Mouse (Mus musculus) adrenal gland, postnatal 4 days (tissue): ENCODE data around the gene Rps10. TPM values are rescaled to one million over a fixed set of nuclear protein-coding genes. Genes with fewer than 3 reads are reported as not detected.
"Not testable (repeated sequence)": the region's sequence is repeated elsewhere in the genome, so short reads cannot be mapped to it uniquely, and the experiment has no call there.

Experiments
- DNase-seq, 2 experiments: peaks; one replicate each; pipeline ENCODE4 v3.0.0; 2021 to 2022; ENCODE audit warnings: low spot score in 2 of 2, mixed read lengths in 2 of 2
- total RNA-seq, 2 experiments: library from RNA; stranded (reverse); gene quantifications; 2 replicates each; pipeline ENCODE4 v1.2.3; 2021

Rps10 gene
- total RNA-seq, 2 experiments from 2014 or later: 1,377 to 1,386 TPM

GRCm38 (mm10) chr17:27645807-27646206 is 9.3 kb upstream of the Rps10 start:
- DNase-seq: no peak

GRCm38 (mm10) chr17:27644572-27644971 is 8.1 kb upstream of the Rps10 start:
- no peak for DNase-seq

- no peak for DNase-seq
Measured at GRCm38 (mm10) chr17:27643756-27644155, 7.3 kb upstream of the Rps10 start.

- no peak for DNase-seq
Measured at GRCm38 (mm10) chr17:27643101-27643500, 6.6 kb upstream of the Rps10 start.

- DNase-seq: peak in 1 of 2 experiments; percentile 43
Measured at GRCm38 (mm10) chr17:27642491-27643062, 6.1 kb upstream of the Rps10 start.

- not testable (repeated sequence) for DNase-seq
Measured at GRCm38 (mm10) chr17:27639851-27640250, 3.4 kb upstream of the Rps10 start.

GRCm38 (mm10) chr17:27638921-27639332 is 2.5 kb upstream of the Rps10 start:
- no peak for DNase-seq

GRCm38 (mm10) chr17:27637333-27637732 is 864 bp upstream of the Rps10 start:
- DNase-seq: no peak

GRCm38 (mm10) chr17:27635575-27635903 is 930 bp downstream of the Rps10 start:
- DNase-seq: not testable (repeated sequence)

GRCm38 (mm10) chr17:27634871-27635574 is 1.4 kb downstream of the Rps10 start, which contains the start of gene RPS10-NUDT3:
RPS10-NUDT3 (minus strand) TSS chr17:27635222.
- DNase-seq: peak; percentile 74 to 75

- DNase-seq: peak; percentile 46 to 53
Measured at GRCm38 (mm10) chr17:27629249-27630020, 7.0 kb downstream of the Rps10 start.

GRCm38 (mm10) chr17:27628376-27628775 is 8.1 kb downstream of the Rps10 start:
- no peak for DNase-seq

- no peak for DNase-seq
Measured at GRCm38 (mm10) chr17:27627451-27627850, 9.0 kb downstream of the Rps10 start.

- no peak for DNase-seq
Measured at GRCm38 (mm10) chr17:27626681-27627080, 9.8 kb downstream of the Rps10 start.

GRCm38 (mm10) chr17:27625455-27626251 is 10.8 kb downstream of the Rps10 start:
- DNase-seq: no peak

GRCm38 (mm10) chr17:27623360-27624326 is 12.8 kb downstream of the Rps10 start, which contains the start of gene Nudt3:
Nudt3 (minus strand) TSS chr17:27623495.
- peak; percentile 76 for DNase-seq

GRCm38 (mm10) chr17:27622611-27623359 is 13.7 kb downstream of the Rps10 start:
- DNase-seq: peak in 1 of 2 experiments; percentile 17

GRCm38 (mm10) chr17:27621705-27622531 is 14.6 kb downstream of the Rps10 start:
- DNase-seq: no peak
